Mouse (Mus musculus) embryonic facial prominence, embryonic 10.5 days (tissue): ENCODE measurements at regions not wholly inside any gene's neighbourhood (a gene's known extent, or its start where the extent isn't known, plus 50 kb on each side); places are given as distances from the start of the nearest gene placed in this dataset.

Experiments used
- DNase-seq: peaks from one replicate; pipeline ENCODE4 v3.0.0-alpha.2; 2017; ENCODE audit warnings: low spot score
- H3K27ac ChIP-seq: fragments of 300-500 bp; sonication (generic); replicated peaks from 2 replicates; pipeline ENCODE4 v1.5.1; 2016; ENCODE audit warnings: mild to moderate bottlenecking
- H3K27me3 ChIP-seq: fragments of 300-500 bp; sonication (generic); replicated peaks from 2 replicates; pipeline ENCODE4 v1.6.1; 2016; ENCODE audit warnings: low read depth, mild to moderate bottlenecking; ENCODE audit not compliant: poor library complexity, severe bottlenecking
- H3K36me3 ChIP-seq: fragments of 300-500 bp; sonication (generic); replicated peaks from 2 replicates; pipeline ENCODE4 v1.6.1; 2016; ENCODE audit warnings: mild to moderate bottlenecking, moderate library complexity
- H3K4me1 ChIP-seq: fragments of 300-500 bp; sonication (generic); 2 replicates; pipeline ENCODE4 v1.6.1; 2016
- H3K4me3 ChIP-seq: fragments of 300-500 bp; sonication (generic); 2 replicates; pipeline ENCODE4 v1.5.1; 2016; ENCODE audit warnings: mild to moderate bottlenecking, moderate library complexity
- H3K9me3 ChIP-seq: fragments of 300-500 bp; sonication (generic); 2 replicates; pipeline ENCODE4 v1.6.1; 2016; ENCODE audit warnings: mild to moderate bottlenecking
- WGBS: fragments of 180-500 bp; shearing (Covaris S2); methylation state at CpG from one replicate; pipeline ENCODE4 v1.1.7; 2016; 5-methylcytosine and 5-hydroxymethylcytosine counted together

DNA sequence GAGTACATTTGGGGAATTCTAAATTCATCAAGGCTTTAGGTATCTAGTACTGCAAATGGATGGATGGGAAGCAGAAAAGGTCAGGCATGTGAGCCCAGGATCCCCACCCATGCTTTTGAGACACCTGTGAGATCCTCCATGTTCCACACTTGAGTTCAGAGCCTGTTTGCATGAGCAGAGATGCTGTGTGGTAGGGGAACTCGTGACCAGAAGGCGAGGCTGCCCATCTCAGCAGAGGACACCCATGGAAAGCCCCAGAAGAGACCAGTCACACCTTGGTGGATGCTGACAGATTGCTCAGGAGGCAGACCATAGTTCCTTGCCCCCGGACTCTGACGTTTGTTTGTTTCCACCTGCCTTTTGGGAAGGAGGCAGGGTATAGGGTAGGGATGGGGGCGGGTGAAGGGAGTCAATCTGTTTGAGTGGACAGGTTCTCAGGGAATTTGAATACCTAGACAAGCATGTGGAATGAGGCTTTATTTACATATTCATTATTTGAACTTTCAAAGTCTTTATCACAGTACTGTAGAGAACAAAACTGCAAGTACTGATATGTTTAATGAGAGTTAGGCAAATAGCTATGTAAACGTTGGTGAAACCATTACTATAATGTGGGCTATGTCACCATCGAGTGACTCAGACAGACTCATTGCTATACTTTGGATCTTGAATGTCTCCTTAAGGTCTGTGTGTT, 278.5 kb downstream of the Dhx35 start:
- Histone ChIP-seq H3K9me3 (no peaks in the 10 kb centered on the region), H3K27me3 (peaks cover 18% of the 10 kb centered on the region; the same call in 1 of the 2 replicates), H3K4me1 (peaks cover 11% of the 10 kb centered on the region; the same call in 1 of the 2 replicates), H3K36me3 (no peaks in the 10 kb centered on the region), H3K27ac (no peak overlapping the region), H3K4me3 (no peak overlapping the region)
- no peak for DNase-seq
- 84% methylated on average over 7 of the region's 7 CpGs for WGBS

GRCm38 (mm10) chr2:159079836-159080235, 285.2 kb downstream of the Dhx35 start:
- Histone ChIP-seq H3K27ac (no peak overlapping the region), H3K4me3 (no peak overlapping the region), H3K36me3 (no peaks in the 10 kb centered on the region), H3K9me3 (no peaks in the 10 kb centered on the region), H3K4me1 (no peaks in the 10 kb centered on the region), H3K27me3 (no peaks in the 10 kb centered on the region)
- DNase-seq = no peak
- WGBS = 79% methylated on average over 7 of the region's 7 CpGs

DNA sequence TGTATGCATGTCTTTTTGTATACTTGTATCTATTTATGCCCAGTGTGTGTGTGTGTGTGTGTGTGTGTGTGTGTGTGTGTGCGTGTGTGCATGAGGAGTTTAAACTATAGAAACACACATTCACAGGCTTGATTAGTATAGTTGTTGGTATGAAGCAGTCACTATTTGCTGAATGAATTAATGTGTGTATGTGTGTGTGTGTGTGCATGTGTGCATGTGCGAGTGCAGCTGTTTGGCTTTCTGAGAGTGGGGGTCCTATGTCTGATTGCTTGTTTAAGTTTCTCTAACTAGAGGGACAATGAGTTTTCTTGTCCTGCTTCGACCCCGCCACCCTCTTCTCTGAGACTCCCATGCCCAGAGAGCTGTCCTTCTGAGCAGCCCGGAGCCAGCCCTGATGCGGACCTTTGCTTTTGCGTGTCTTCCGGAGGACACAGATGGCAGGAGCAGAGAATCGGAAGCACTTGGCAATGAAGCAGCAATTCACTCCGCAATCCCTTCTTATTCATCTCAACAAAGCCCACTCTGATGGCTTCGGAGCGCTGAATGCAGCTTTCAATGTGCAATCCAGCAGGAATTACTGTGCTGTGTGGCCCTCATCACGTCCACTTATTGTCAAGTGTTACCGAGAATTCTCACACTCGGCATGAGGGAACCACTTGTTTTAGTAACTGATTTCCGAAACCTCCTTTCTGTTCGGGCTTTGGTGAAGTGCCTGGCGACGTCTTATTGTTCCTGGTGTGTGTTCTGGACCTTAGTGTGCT, 286.4 kb downstream of the Dhx35 start:
- DNase-seq = no peak
- Histone ChIP-seq H3K4me3 (no peak overlapping the region), H3K27me3 (no peaks in the 10 kb centered on the region), H3K4me1 (no peaks in the 10 kb centered on the region), H3K27ac (no peak overlapping the region), H3K9me3 (no peaks in the 10 kb centered on the region), H3K36me3 (no peaks in the 10 kb centered on the region)
- 76% methylated on average over 19 of the region's 19 CpGs for WGBS

- no peaks in the 10 kb centered on the region for H3K27me3 ChIP-seq
- no peaks in the 10 kb centered on the region for H3K4me1 ChIP-seq
- no peak for DNase-seq
- H3K27ac ChIP-seq = no peak overlapping the region
- H3K36me3 ChIP-seq = no peaks in the 10 kb centered on the region
- H3K4me3 ChIP-seq = no peak overlapping the region
- 88% methylated on average over 2 of the region's 2 CpGs for WGBS
- H3K9me3 ChIP-seq = no peaks in the 10 kb centered on the region
Measured at GRCm38 (mm10) chr2:159086836-159087235, 292.2 kb downstream of the Dhx35 start.

- Histone ChIP-seq H3K36me3 (no peaks in the 10 kb centered on the region), H3K4me3 (no peak overlapping the region), H3K27ac (no peak overlapping the region), H3K27me3 (no peaks in the 10 kb centered on the region), H3K4me1 (no peaks in the 10 kb centered on the region), H3K9me3 (no peaks in the 10 kb centered on the region)
- DNase-seq = no peak
- 89% methylated on average over 4 of the region's 4 CpGs for WGBS
Measured at GRCm38 (mm10) chr2:159088196-159088595, 293.6 kb downstream of the Dhx35 start.

DNA sequence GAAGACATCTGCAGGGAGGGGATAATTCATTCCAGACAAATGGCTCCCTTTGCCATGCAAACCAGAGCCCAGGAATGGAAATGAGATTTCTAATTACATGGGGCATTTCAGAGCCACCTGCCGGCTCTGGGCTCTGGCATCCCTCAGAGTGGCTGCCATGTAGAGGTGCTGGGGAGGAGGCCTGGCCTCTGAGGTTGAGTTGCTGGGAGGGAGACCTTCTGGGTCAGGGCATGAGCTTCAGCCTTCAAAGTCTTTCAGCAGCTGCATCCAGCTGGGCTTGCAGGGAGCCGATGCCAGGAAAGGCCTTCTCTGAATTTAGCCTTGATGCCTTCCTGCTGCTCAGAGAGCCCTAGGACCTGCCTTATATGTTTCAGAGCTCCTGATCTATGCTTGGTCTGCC, 302.1 kb downstream of the Dhx35 start:
- no peaks in the 10 kb centered on the region for H3K9me3 ChIP-seq
- no peaks in the 10 kb centered on the region for H3K27me3 ChIP-seq
- 45% methylated on average over 2 of the region's 2 CpGs for WGBS
- DNase-seq = peak; percentile 18
- no peaks in the 10 kb centered on the region for H3K36me3 ChIP-seq
- H3K4me1 ChIP-seq = peaks cover 9% of the 10 kb centered on the region
- no peak overlapping the region for H3K27ac ChIP-seq
- no peak overlapping the region for H3K4me3 ChIP-seq

DNA sequence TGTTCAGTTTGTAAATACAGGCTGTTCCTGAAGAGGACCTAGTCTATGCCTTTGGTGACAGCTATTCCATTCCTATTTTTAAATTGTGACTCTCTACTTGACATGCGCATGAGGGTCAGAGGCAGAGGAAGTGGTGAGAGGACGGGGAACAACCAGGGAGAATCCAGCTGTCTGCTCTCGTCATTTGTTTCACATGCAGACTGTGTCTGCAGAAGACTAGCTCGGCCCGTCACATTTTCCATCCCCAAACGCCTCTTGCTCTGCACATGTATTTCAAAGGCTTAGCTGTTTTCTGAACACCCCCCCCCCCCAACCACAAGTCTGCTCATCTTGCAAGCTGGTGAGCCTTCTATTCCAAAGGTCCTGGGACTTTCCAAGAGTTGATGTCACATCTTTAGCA, 339.4 kb downstream of the Dhx35 start:
- Histone ChIP-seq H3K4me3 (no peak overlapping the region), H3K27ac (no peak overlapping the region), H3K4me1 (no peaks in the 10 kb centered on the region), H3K27me3 (no peaks in the 10 kb centered on the region), H3K9me3 (0 out of 2 replicates have a peak, but pooled peaks cover 4% of the 10 kb centered on the region), H3K36me3 (no peaks in the 10 kb centered on the region)
- 85% methylated on average over 6 of the region's 6 CpGs for WGBS
- no peak for DNase-seq

DNA sequence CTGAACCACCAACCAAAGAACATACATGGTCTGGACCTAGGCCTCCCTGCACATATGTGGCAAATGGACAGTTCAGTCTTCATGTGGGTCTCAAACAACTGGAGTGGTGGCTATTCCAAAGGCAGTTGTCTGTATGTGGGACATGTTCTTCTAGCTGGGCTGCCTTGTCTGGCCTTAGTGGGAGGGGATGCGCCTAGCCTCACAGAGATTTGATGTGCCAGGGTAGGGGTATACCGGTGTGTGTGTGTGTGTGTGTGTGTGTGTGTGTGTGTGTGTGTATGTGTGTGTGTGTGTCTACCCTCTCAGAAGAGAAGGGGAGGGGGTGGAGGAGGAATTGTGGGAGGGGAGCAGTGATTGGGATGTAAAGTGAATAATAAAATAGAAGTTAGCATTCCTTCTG, 344.0 kb downstream of the Dhx35 start:
- H3K4me1 ChIP-seq = no peaks in the 10 kb centered on the region
- WGBS = 93% methylated on average over 2 of the region's 2 CpGs
- DNase-seq = no peak
- H3K4me3 ChIP-seq = no peak overlapping the region
- H3K9me3 ChIP-seq = no peaks in the 10 kb centered on the region
- no peaks in the 10 kb centered on the region for H3K27me3 ChIP-seq
- no peaks in the 10 kb centered on the region for H3K36me3 ChIP-seq
- no peak overlapping the region for H3K27ac ChIP-seq

GRCm38 (mm10) chr2:159145980-159146379, 351.4 kb downstream of the Dhx35 start:
- Histone ChIP-seq H3K4me3 (no peak overlapping the region), H3K27ac (no peak overlapping the region), H3K27me3 (no peaks in the 10 kb centered on the region), H3K9me3 (no peaks in the 10 kb centered on the region), H3K4me1 (no peaks in the 10 kb centered on the region), H3K36me3 (no peaks in the 10 kb centered on the region)
- no peak for DNase-seq
- WGBS = 81% methylated on average over 6 of the region's 6 CpGs

DNA sequence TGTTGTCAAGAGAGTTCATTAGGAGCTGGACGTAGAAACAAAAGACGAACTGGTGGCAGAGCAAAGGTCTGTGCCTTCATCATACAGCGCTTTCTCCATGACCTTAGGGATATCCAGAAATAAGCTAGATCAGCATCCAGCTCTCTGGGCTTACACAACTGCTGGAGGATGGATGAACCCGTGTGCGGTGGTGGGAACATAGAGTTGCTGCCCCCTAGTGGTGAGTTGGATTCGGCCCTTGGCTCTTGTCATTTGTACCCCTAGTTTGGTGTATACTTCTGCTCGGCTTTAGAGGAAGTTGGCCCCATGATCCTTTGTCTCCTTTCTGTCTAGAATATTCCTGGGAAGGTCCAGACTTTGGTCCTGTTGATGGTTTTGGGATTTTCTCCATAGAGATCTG, 369.4 kb downstream of the Dhx35 start:
- DNase-seq = peak; percentile 64
- Histone ChIP-seq H3K27me3 (no peaks in the 10 kb centered on the region), H3K9me3 (no peaks in the 10 kb centered on the region), H3K4me3 (no peak overlapping the region), H3K4me1 (no peaks in the 10 kb centered on the region; the same call in 1 of the 2 replicates), H3K36me3 (no peaks in the 10 kb centered on the region), H3K27ac (no peak overlapping the region)
- 39% methylated on average over 7 of the region's 7 CpGs for WGBS

DNA sequence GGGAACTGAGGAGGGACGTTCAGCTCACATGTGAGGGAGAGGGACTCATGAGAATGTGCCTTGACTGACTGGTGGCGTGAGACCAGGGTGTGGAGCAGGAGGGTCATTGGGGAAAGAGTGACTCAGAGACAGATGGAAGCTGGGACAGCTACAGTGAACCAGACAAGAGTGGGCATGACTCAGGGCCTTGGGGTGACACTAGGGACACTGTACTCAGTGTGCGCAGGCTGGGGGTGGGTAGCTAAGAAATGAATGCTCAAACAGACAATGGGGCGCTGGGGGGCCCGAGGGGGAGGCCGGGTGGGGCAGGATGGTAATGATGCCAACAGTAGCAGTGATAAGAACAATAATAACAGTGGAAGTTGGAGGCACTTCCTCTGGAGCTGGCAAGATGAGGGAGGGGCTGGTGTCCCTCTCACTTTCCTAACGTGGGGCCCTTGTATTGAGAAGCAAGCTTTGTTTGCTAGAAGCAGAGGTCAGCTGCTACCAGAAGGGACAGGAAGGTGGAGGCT, 374.0 kb downstream of the Dhx35 start:
- H3K4me1 ChIP-seq = no peaks in the 10 kb centered on the region; the same call in 1 of the 2 replicates
- no peaks in the 10 kb centered on the region for H3K36me3 ChIP-seq
- H3K27me3 ChIP-seq = no peaks in the 10 kb centered on the region
- H3K27ac ChIP-seq = no peak overlapping the region
- no peak for DNase-seq
- 71% methylated on average over 7 of the region's 7 CpGs for WGBS
- no peaks in the 10 kb centered on the region for H3K9me3 ChIP-seq
- H3K4me3 ChIP-seq = no peak overlapping the region

DNA sequence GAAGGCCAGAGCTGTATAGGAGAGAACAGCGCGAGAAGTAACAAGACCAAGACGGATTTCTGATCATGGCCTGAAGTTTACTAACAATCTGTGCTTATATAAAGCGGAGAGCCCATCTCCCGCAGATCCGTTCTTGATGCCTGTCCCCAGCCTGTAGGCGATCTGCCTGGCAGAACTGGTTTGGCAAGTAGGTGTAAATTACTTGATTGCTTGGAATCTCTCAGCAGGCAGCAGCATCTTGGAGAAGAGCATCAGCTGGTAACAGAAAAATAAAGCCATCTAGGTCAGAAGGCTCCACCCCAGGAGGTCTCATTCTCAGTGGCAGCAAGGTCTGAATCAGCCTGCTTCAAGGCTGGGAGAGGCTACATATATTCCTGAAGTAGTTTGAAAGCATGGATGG, 401.5 kb downstream of the Dhx35 start:
- Histone ChIP-seq H3K4me3 (no peak overlapping the region), H3K4me1 (no peaks in the 10 kb centered on the region), H3K27ac (no peak overlapping the region), H3K27me3 (no peaks in the 10 kb centered on the region), H3K9me3 (no peaks in the 10 kb centered on the region), H3K36me3 (no peaks in the 10 kb centered on the region)
- peak; percentile 27 for DNase-seq
- WGBS = 33% methylated on average over 7 of the region's 7 CpGs

DNA sequence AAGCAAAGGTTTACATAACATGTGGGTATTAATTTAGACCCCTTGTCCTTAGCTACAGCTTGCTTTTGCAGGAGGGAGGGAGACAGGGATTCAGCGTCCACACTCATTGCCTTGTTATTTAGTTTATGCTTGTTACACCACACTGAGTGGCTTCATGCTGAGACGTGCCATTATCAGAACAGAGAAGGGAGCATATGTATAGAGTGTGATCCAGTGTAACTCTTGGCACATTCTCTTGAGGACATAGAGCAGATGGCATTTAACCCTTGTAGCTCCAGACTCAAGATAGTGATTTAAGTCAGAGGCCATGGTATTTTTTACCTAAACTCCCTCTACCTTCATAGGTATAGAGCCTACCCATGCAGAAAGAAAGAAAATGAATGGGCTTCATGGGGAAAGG, 437.7 kb downstream of the Dhx35 start:
- WGBS = 57% methylated on average over 2 of the region's 2 CpGs
- Histone ChIP-seq H3K36me3 (no peaks in the 10 kb centered on the region), H3K4me3 (no peak overlapping the region), H3K27ac (no peak overlapping the region), H3K27me3 (no peaks in the 10 kb centered on the region), H3K9me3 (no peaks in the 10 kb centered on the region), H3K4me1 (peaks cover 6% of the 10 kb centered on the region; the same call in 1 of the 2 replicates)
- DNase-seq = no peak
